Mouse (Mus musculus): Measurements from ENCODE around the gene Slc32a1. TPM values are rescaled to one million over a fixed set of nuclear protein-coding genes. Genes with fewer than 3 reads are reported as not detected.

The Slc32a1 gene
- not detected for polyA plus RNA-seq (2014; fragmentation: Illumina TruSeq; extraction: RNeasy Lipid Tissue Mini Kit (QIAGEN cat#74804); ENCODE audit: low read depth, low replicate concordance)

GRCm38 (mm10) chr2:158610488-158611325, at the start of gene Slc32a1:
Gene Slc32a1 (plus strand): TSS chr2:158610767.

GRCm38 (mm10) chr2:158624718-158625222, 14.2 kb downstream of the Slc32a1 start, which contains the start of gene Actr5:
Gene Actr5 (plus strand): TSS chr2:158624888.

GRCm38 (mm10) chr2:158665098-158665497, 54.5 kb downstream of the Slc32a1 start, which contains the start of gene Ppp1r16b:
Gene Ppp1r16b (plus strand): TSS chr2:158665398.

Other genes with a start within 250 kb of the Slc32a1 start
- 0.50 TPM for gene Snhg11, start 235.1 kb upstream of the Slc32a1 start, polyA plus RNA-seq (2014; fragmentation: Illumina TruSeq; extraction: RNeasy Lipid Tissue Mini Kit (QIAGEN cat#74804); ENCODE audit: low read depth, low replicate concordance)
- 20.0 TPM for gene Ralgapb, start 200.9 kb upstream of the Slc32a1 start, polyA plus RNA-seq (2014; fragmentation: Illumina TruSeq; extraction: RNeasy Lipid Tissue Mini Kit (QIAGEN cat#74804); ENCODE audit: low read depth, low replicate concordance)
- gene Adig, start 108.2 kb upstream of the Slc32a1 start, polyA plus RNA-seq (2014; fragmentation: Illumina TruSeq; extraction: RNeasy Lipid Tissue Mini Kit (QIAGEN cat#74804); ENCODE audit: low read depth, low replicate concordance): 6.1 TPM
- not detected for gene Arhgap40, start 98.0 kb upstream of the Slc32a1 start, polyA plus RNA-seq (2014; fragmentation: Illumina TruSeq; extraction: RNeasy Lipid Tissue Mini Kit (QIAGEN cat#74804); ENCODE audit: low read depth, low replicate concordance)
- gene Actr5, start 14.1 kb downstream of the Slc32a1 start, polyA plus RNA-seq (2014; fragmentation: Illumina TruSeq; extraction: RNeasy Lipid Tissue Mini Kit (QIAGEN cat#74804); ENCODE audit: low read depth, low replicate concordance): 9.4 TPM
- 4.3 TPM for gene Ppp1r16b, start 54.6 kb downstream of the Slc32a1 start, polyA plus RNA-seq (2014; fragmentation: Illumina TruSeq; extraction: RNeasy Lipid Tissue Mini Kit (QIAGEN cat#74804); ENCODE audit: low read depth, low replicate concordance)
- gene Fam83d, start 157.3 kb downstream of the Slc32a1 start, polyA plus RNA-seq (2014; fragmentation: Illumina TruSeq; extraction: RNeasy Lipid Tissue Mini Kit (QIAGEN cat#74804); ENCODE audit: low read depth, low replicate concordance): 0.26 TPM
- 14.9 TPM for gene Dhx35, start 184.0 kb downstream of the Slc32a1 start, polyA plus RNA-seq (2014; fragmentation: Illumina TruSeq; extraction: RNeasy Lipid Tissue Mini Kit (QIAGEN cat#74804); ENCODE audit: low read depth, low replicate concordance)